Mouse (Mus musculus) gastrocnemius, adult 2 months (tissue): Measurements from ENCODE around the gene Wdtc1. TPM values are rescaled to one million over a fixed set of nuclear protein-coding genes. Genes with fewer than 3 reads are reported as not detected.

Experiments
- DNase-seq: peaks from one replicate; pipeline ENCODE4 v3.0.0; 2022
- H3K27ac ChIP-seq: fragments of 200-600 bp; 2 replicates; pipeline ENCODE4 v1.8.1; 2022; ENCODE audit warnings: mild to moderate bottlenecking
- H3K4me3 ChIP-seq: fragments of 200-600 bp; 2 replicates; pipeline ENCODE4 v1.8.1; 2022; ENCODE audit warnings: mild to moderate bottlenecking, moderate library complexity
- CTCF ChIP-seq: fragments of 200-600 bp; IDR thresholded peaks from 2 replicates; pipeline ENCODE4 v1.8.1; 2022; ENCODE audit warnings: antibody characterized with exemption, mild to moderate bottlenecking, moderate library complexity
- intact Hi-C: fragments of 180-260 bp; cut with DNase I; formaldehyde crosslinking; loops from one replicate; pipeline ENCODE4 v1.15.1; 2025
- total RNA-seq, 2 experiments: library from RNA; stranded (reverse); gene quantifications; 2 replicates each; pipeline ENCODE4 v1.2.3; 2021

Gene Wdtc1
- total RNA-seq, 2 experiments from 2014 or later: 86.7 to 93.4 TPM

DNA sequence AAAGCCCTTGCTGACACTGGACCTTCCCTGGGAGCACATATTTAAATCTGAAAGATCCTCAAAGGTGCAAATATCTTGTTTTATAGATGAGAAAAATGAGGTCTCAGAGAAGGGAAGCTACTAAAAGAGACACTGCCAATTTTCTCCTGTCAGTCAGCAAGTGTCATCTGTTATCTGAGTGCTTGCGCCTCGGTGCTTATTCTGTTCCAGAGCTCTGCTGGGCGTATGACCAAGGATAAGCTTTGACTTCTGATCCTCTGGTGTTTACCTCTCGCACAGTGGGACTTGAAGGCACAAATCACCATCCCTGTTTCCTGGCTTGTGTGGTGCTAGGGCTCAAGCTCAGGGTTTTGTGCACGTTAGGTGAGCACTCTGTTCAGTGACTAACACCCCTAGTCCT is 50.6 kb downstream of the Wdtc1 start:
- Histone ChIP-seq H3K4me3 (no peak overlapping the region), H3K27ac (peak overlapping the region; percentile 44; the same call in 1 of the 2 replicates)
- TF ChIP-seq CTCF: no peak
- DNase-seq: no peak
- intact Hi-C loops: loop anchor here (1.0 kb wide), 1 partner anchor 292 kb away; no protein-coding TSS in a partner anchor

- Histone ChIP-seq H3K4me3 (no peak overlapping the region), H3K27ac (peak overlapping the region; percentile 36; the same call in 1 of the 2 replicates)
- peak; percentile 76 for DNase-seq
- intact Hi-C loops: loop anchor here (1.0 kb wide), 1 partner anchor 292 kb away; no protein-coding TSS in a partner anchor
- TF ChIP-seq CTCF: peak; percentile 97
Observed at GRCm38 (mm10) chr4:133301802-133302201, 51.5 kb downstream of the Wdtc1 start.

- no peak for DNase-seq
- TF ChIP-seq CTCF: no peak
- intact Hi-C loops: no loop called here
- H3K4me3 ChIP-seq: no peak overlapping the region
- no peak overlapping the region for H3K27ac ChIP-seq
Observed at GRCm38 (mm10) chr4:133300421-133300820, 52.9 kb downstream of the Wdtc1 start.

DNA sequence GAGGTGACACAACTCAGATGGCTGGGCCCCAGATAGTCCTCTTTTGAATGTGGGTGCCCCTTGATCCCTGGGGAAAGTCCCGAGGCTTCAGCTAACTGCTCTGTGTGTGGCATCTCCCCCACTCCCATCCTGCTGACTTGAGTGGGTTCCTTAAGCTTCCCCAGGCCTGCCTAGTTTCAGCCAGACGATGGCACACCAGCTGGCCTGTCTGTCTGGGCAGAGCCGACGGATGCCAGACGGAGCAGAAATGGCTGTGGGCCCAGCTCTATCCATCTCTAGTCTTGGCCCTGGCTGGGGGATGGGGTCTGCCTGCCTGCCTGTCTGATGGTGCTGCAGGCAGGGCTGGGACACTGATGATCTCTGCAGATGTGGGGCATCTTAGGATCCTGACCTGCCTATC is 53.6 kb downstream of the Wdtc1 start:
- intact Hi-C loops: loop anchor here (1.0 to 5.0 kb wide), 2 partner anchors 67 to 290 kb away; no protein-coding TSS in a partner anchor
- peak; percentile 26 for DNase-seq
- no peak for TF ChIP-seq CTCF
- H3K27ac ChIP-seq: peak overlapping the region; percentile 52
- H3K4me3 ChIP-seq: no peak overlapping the region

DNA sequence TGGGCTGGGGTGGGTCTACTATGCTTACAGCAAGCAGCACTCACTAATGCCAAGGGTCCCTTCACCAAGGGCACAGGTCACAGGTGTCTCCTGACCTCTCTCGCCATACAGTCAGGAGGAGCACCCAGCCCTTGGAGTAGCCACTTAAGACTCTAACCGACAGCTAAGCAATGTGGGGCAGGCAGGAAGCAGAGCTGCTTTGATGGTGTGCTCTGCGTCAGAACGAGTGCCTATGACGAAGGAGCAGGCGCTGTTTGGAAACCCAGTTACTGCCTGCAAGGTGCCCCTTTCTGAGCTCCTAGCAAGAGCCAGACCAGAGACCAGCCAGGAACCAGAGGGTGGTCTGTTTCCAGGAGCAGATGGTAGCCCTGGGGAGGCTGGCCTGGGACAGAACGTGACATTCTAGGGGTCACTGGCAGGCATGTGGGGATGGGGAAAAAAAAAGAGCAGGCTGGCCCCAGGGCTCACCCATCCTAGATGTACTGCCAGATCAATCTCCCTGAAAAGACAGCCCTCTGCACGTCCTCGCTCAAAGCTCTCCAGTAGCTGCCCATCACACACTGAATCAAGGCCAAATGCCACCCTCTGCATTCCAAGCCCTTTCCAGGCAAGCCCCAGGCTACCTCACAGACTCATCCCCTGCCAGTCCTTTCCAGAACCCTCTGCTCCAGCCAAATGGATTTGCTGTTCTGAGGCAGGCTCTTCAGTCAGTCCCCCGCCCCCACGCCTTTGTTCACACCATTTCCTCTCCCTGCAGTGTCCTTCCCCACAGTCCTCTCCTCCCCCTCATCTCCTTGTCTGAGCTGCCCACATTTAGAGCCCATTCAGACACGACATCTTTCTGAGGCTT is 54.5 kb downstream of the Wdtc1 start:
- intact Hi-C loops: loop anchor here (1.0 to 5.0 kb wide), 2 partner anchors 66 to 289 kb away; no protein-coding TSS in a partner anchor
- Histone ChIP-seq H3K4me3 (no peak overlapping the region), H3K27ac (peak overlapping the region; percentile 52)
- DNase-seq: peak; percentile 43
- TF ChIP-seq CTCF: no peak

DNA sequence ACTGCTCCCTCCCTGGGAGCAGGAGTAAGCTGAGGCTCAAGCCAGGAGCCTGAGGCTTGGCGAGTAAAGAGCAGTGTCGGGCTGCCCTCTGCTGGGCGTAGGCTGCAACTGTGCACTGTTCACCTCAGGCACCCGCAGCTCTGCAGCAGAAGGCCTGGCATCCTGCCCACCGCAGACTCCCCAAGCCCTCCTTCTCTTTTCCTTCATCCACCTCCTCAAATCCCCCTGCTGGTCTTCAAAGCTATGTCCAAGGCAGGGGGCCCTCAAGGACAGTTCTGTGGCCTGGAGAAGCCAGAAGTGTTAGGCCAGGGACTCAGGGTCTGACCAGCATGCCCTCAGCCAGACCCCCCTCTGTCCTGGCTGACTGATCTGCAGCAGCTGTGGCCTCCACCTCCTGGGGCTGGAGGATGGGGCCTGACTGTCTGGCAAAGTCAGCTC is 55.5 kb downstream of the Wdtc1 start:
- Histone ChIP-seq H3K4me3 (no peak overlapping the region), H3K27ac (peak overlapping the region; percentile 52)
- peak; percentile 88 for DNase-seq
- intact Hi-C loops: loop anchor here (2.0 to 5.0 kb wide), 2 partner anchors 66 to 81 kb away; no protein-coding TSS in a partner anchor
- TF ChIP-seq CTCF: peak; percentile 97; the same call in 1 of the 2 replicates

GRCm38 (mm10) chr4:133297360-133297759 is 55.9 kb downstream of the Wdtc1 start:
- no peak for TF ChIP-seq CTCF
- H3K27ac ChIP-seq: peak overlapping the region; percentile 35; the same call in 1 of the 2 replicates
- no peak overlapping the region for H3K4me3 ChIP-seq
- intact Hi-C loops: loop anchor here (2.0 to 5.0 kb wide), 2 partner anchors 65 to 81 kb away; no protein-coding TSS in a partner anchor
- no peak for DNase-seq

- no peak overlapping the region for H3K4me3 ChIP-seq
- intact Hi-C loops: no loop called here
- DNase-seq: peak; percentile 23
- TF ChIP-seq CTCF: no peak
- H3K27ac ChIP-seq: no peak overlapping the region
Observed at GRCm38 (mm10) chr4:133294084-133294483, 59.2 kb downstream of the Wdtc1 start.

- H3K4me3 ChIP-seq: no peak overlapping the region
- no peak overlapping the region for H3K27ac ChIP-seq
- intact Hi-C loops: no loop called here
- peak; percentile 20 for DNase-seq
- TF ChIP-seq CTCF: no peak
Observed at GRCm38 (mm10) chr4:133292901-133293843, 60.1 kb downstream of the Wdtc1 start.

GRCm38 (mm10) chr4:133292405-133292804 is 60.9 kb downstream of the Wdtc1 start:
- H3K27ac ChIP-seq: no peak overlapping the region
- intact Hi-C loops: no loop called here
- no peak overlapping the region for H3K4me3 ChIP-seq
- peak; percentile 6 for DNase-seq
- no peak for TF ChIP-seq CTCF

DNA sequence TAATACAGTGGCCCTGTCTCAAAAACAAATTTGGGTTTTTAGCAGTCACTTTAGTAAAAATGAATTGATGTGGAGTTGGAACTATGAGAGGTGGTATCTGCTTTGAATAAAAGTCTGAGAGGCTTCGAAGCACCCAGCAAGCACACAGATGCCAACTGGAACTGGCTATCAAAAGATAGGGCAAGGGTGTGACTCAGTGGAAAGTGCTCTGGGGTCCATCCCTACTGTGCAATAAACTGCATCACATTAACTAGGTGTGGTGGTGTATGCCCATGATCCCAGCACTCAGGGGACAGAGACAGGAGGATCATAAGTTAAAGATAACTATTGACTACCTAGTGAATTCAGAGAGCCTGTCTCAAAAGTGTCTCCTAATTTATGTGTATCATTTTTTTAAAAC is 62.0 kb downstream of the Wdtc1 start:
- intact Hi-C loops: no loop called here
- no peak for TF ChIP-seq CTCF
- Histone ChIP-seq H3K4me3 (no peak overlapping the region), H3K27ac (no peak overlapping the region)
- no peak for DNase-seq

- Histone ChIP-seq H3K27ac (no peak overlapping the region), H3K4me3 (no peak overlapping the region)
- peak; percentile 10 for DNase-seq
- TF ChIP-seq CTCF: no peak
- intact Hi-C loops: no loop called here
Observed at GRCm38 (mm10) chr4:133286476-133287077, 66.7 kb downstream of the Wdtc1 start.
